Mouse (Mus musculus) midbrain, embryonic 11.5 days (tissue): Measurements from ENCODE around the gene Capg. TPM values are rescaled to one million over a fixed set of nuclear protein-coding genes. Genes with fewer than 3 reads are reported as not detected.

Source experiments
- ATAC-seq: fragments of 200-750 bp; cut with Nextera tagmentation; 2 replicates; pipeline ENCODE4 v1.8.0; 2017; ENCODE audit warnings: moderate TSS enrichment, moderate library complexity; ENCODE audit not compliant: low FRiP score
- DNase-seq: peaks from one replicate; pipeline ENCODE4 v3.0.0; 2015; ENCODE audit warnings: low spot score; ENCODE audit errors: missing footprints
- H3K27ac ChIP-seq: fragments of 300-500 bp; sonication (generic); 2 replicates; pipeline ENCODE4 v1.5.1; 2014; ENCODE audit warnings: low read depth, low read length
- H3K27me3 ChIP-seq: fragments of 300-500 bp; sonication (generic); 2 replicates; pipeline ENCODE4 v1.6.1; 2014; ENCODE audit warnings: mild to moderate bottlenecking, low read length, moderate library complexity, mixed read lengths; ENCODE audit not compliant: control insufficient read depth, insufficient read depth
- H3K36me3 ChIP-seq: fragments of 300-500 bp; sonication (generic); 2 replicates; pipeline ENCODE4 v1.6.1; 2014; ENCODE audit warnings: mild to moderate bottlenecking, low read length, moderate library complexity, mixed read lengths; ENCODE audit not compliant: control insufficient read depth, insufficient read depth
- H3K4me1 ChIP-seq: fragments of 300-500 bp; sonication (generic); 2 replicates; pipeline ENCODE4 v1.6.1; 2014; ENCODE audit warnings: low read length; ENCODE audit not compliant: control insufficient read depth, insufficient read depth
- H3K4me2 ChIP-seq: fragments of 300-500 bp; sonication (generic); 2 replicates; pipeline ENCODE4 v1.6.1; 2014; ENCODE audit warnings: mild to moderate bottlenecking, moderate library complexity
- H3K4me3 ChIP-seq: fragments of 300-500 bp; sonication (generic); 2 replicates; pipeline ENCODE4 v1.5.1; 2014; ENCODE audit warnings: low read depth, low read length
- H3K9ac ChIP-seq: fragments of 300-500 bp; sonication (generic); 2 replicates; pipeline ENCODE4 v1.6.1; 2014; ENCODE audit warnings: low read length
- H3K9me3 ChIP-seq: fragments of 300-500 bp; sonication (generic); 2 replicates; pipeline ENCODE4 v1.6.1; 2016; ENCODE audit warnings: low read length; ENCODE audit not compliant: control insufficient read depth
- WGBS: fragments of 180-500 bp; shearing (Covaris S2); extraction: QIAGEN DNeasy Blood & Tissue Kit; methylation state at CpG from one replicate; pipeline ENCODE4 v1.1.7; 2014; 5-methylcytosine and 5-hydroxymethylcytosine counted together
- polyA plus RNA-seq: library from polyadenylated mRNA; unstranded; fragments of >200 nt; fragmentation: Nextera tagmentation; extraction: Ambion mirVana; gene quantifications from 2 replicates; pipeline ENCODE4 v1.2.1, GENCODE M21; 2014

The Capg gene
- polyA plus RNA-seq, 1 experiment from 2014 or later: 8.0 TPM

DNA sequence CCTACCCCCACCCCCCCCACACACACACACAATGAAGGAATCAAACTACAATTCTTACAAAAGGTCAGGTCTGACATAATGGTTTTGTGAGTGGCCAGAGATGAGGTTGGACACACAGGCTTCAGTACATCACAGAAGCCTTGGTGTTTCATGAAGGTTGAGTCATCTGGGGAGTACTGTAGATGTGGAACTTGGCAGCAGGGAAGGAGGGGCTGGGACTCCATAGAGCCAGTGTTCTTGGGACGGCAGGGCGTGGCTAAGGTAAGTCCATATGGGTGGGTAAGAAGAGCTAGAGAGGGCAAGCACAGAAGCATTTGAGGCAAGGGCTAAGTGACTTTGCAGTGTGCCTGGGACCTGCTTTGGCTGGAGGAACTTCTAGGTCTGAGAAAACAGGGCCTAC is 59.9 kb downstream of the Capg start:
- H3K27ac ChIP-seq: no peak overlapping the region
- H3K9me3 ChIP-seq: no peaks in the 10 kb centered on the region
- no peak overlapping the region for H3K4me3 ChIP-seq
- ATAC-seq (no peak), DNase-seq (no peak)
- H3K27me3 ChIP-seq: no peaks in the 10 kb centered on the region
- peaks cover 4% of the 10 kb centered on the region; the same call in 1 of the 2 replicates for H3K36me3 ChIP-seq
- 86% methylated on average over 2 of the region's 2 CpGs for WGBS
- H3K9ac ChIP-seq: no peak overlapping the region
- H3K4me2 ChIP-seq: no peak overlapping the region
- H3K4me1 ChIP-seq: 0 out of 2 replicates have a peak, but pooled peaks cover under 1% of the 10 kb centered on the region

DNA sequence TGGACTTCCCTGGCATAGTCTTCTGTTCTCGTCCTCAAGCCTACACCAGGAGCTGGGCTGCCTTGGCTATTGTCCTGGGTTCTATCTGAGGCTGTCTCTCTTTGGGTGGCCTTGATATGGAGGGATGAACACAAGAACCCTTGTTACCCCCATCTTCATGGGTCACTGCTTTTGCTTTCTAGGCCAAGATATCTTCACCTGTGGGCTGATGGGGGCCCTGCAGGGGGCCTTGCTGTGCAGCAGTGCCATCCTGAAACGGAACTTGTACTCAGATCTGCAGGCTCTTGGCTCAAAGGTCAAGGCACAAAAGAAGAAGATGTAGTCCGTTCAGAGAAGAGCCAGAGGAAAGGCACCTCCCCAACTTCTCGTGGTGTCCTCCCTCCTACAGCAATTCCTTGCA is 62.9 kb downstream of the Capg start:
- WGBS: 83% methylated on average over 4 of the region's 4 CpGs
- no peak for ATAC-seq
- H3K4me2 ChIP-seq: no peak overlapping the region

DNA sequence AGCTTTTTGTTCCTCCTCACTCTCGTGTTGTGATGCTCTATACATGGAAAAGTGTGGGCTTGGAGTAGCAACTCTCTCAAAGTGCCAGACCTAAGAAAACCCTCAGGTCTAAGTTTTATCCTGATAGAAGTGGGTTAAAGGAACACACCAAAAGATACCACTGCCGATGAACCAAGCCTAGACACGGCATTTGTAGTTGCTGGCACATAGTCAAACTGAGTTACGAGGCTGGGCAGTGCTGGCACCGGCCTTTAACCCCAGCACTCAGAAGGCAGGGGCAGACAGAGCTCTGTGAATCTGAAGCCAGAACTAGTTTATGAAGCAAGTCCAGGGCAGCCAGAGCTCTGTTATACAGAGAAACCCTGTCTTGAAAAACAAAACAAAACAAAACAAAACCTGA is 63.5 kb downstream of the Capg start:
- Histone ChIP-seq H3K4me3 (no peak overlapping the region), H3K9ac (no peak overlapping the region), H3K27me3 (no peaks in the 10 kb centered on the region), H3K9me3 (no peaks in the 10 kb centered on the region), H3K4me1 (no peaks in the 10 kb centered on the region), H3K36me3 (peaks cover 16% of the 10 kb centered on the region), H3K4me2 (no peak overlapping the region), H3K27ac (no peak overlapping the region)
- WGBS: 94% methylated on average over 5 of the region's 5 CpGs
- no peak for DNase-seq
- no peak for ATAC-seq

More for the DNA sequence above, 62.9 kb downstream of the Capg start:
- Histone ChIP-seq H3K4me3 (no peak overlapping the region), H3K9ac (no peak overlapping the region), H3K27ac (no peak overlapping the region), H3K36me3 (peaks cover 16% of the 10 kb centered on the region), H3K27me3 (no peaks in the 10 kb centered on the region), H3K4me1 (no peaks in the 10 kb centered on the region), H3K9me3 (no peaks in the 10 kb centered on the region)
- no peak for DNase-seq

DNA sequence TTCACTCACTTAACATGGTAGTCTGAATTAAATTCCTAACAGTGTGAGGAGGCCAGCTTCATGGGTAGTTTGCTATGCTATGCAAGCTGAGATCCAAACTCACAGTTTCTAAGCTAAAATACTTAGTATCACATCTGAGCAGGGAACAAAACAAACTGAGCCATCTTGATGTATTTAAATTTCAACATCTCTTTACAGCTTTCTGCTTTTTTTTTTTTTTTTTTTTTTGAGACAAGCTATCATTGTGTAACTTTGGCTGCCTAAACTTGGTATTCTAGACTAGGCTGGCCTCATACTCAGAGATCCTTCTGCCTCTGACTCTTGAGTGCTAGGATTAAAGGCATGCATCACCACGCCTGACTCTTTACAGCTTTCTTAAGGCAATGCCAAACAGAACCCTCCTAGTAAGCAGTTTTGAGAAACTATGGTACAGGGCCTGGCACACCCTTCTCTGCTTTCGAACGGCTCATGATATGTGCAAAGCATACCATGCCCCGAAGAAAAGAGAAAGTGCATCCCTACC is 64.5 kb downstream of the Capg start:
- H3K9ac ChIP-seq: no peak overlapping the region
- DNase-seq (no peak), ATAC-seq (no peak)
- H3K4me3 ChIP-seq: no peak overlapping the region
- H3K36me3 ChIP-seq: peaks cover 16% of the 10 kb centered on the region
- H3K27ac ChIP-seq: no peak overlapping the region
- WGBS: 93% methylated on average over 4 of the region's 4 CpGs
- no peaks in the 10 kb centered on the region for H3K4me1 ChIP-seq
- H3K27me3 ChIP-seq: no peaks in the 10 kb centered on the region
- H3K9me3 ChIP-seq: no peaks in the 10 kb centered on the region
- H3K4me2 ChIP-seq: no peak overlapping the region

DNA sequence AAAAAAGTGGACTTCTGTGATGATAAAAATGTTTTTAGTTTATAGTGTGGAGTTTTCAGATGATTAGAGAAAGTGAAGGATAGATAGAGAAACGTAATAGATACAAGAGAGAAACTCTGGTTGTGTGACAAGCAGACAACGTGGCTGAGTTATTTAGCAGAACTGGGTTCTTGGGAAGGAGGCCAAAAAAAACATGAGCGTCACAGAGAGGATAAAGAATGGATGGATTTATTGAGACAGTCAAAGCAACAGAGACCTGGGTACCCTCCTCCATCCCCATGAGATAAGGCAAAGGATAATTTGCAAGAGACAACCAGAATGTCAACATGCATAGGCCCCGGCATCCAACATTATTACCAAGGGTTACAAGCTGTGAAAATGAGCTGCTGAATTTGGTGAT is 66.1 kb downstream of the Capg start:
- 89% methylated on average over 4 of the region's 4 CpGs for WGBS
- peaks cover 5% of the 10 kb centered on the region for H3K4me1 ChIP-seq
- no peaks in the 10 kb centered on the region for H3K9me3 ChIP-seq
- H3K9ac ChIP-seq: no peak overlapping the region
- no peak overlapping the region for H3K27ac ChIP-seq
- H3K27me3 ChIP-seq: no peaks in the 10 kb centered on the region
- no peak overlapping the region for H3K4me2 ChIP-seq
- peaks cover 16% of the 10 kb centered on the region for H3K36me3 ChIP-seq
- DNase-seq: peak; percentile 14
- H3K4me3 ChIP-seq: no peak overlapping the region
- ATAC-seq: no peak

Other genes starting within 250 kb of the Capg start
- gene Sftpb, start 239.8 kb upstream of the Capg start, polyA plus RNA-seq: not detected in 2 replicates
- gene Usp39, start 199.2 kb upstream of the Capg start, polyA plus RNA-seq: 114 and 116 TPM in 2 replicates
- 15.6 and 16.1 TPM in 2 replicates for gene 0610030E20Rik, start 197.1 kb upstream of the Capg start, polyA plus RNA-seq
- gene Tmem150a, start 188.9 kb upstream of the Capg start, polyA plus RNA-seq: 6.2 and 6.5 TPM in 2 replicates
- 102 TPM in 2 replicates for gene Rnf181, start 177.4 kb upstream of the Capg start, polyA plus RNA-seq
- 13.4 and 15.4 TPM in 2 replicates for gene Vamp5, start 163.9 kb upstream of the Capg start, polyA plus RNA-seq
- gene Vamp8, start 153.7 kb upstream of the Capg start, polyA plus RNA-seq: 27.6 and 32.0 TPM in 2 replicates
- 9.4 and 12.2 TPM in 2 replicates for gene Ggcx, start 130.1 kb upstream of the Capg start, polyA plus RNA-seq
- 463 and 499 TPM in 2 replicates for gene Mat2a, start 104.8 kb upstream of the Capg start, polyA plus RNA-seq
- gene Sh2d6, start 22.7 kb upstream of the Capg start, polyA plus RNA-seq: 0.41 TPM in 1 of 2 replicates, not detected in the other
- 15.4 and 17.4 TPM in 2 replicates for gene Elmod3, start 54.0 kb downstream of the Capg start, polyA plus RNA-seq
- 5.0 and 6.8 TPM in 2 replicates for gene Retsat, start 54.1 kb downstream of the Capg start, polyA plus RNA-seq
- 48.7 and 48.9 TPM in 2 replicates for gene Tgoln1, start 72.6 kb downstream of the Capg start, polyA plus RNA-seq
- gene Tcf7l1, start 244.9 kb downstream of the Capg start, polyA plus RNA-seq: 16.7 and 19.8 TPM in 2 replicates